Mouse (Mus musculus) embryonic facial prominence, embryonic 14.5 days (tissue): ENCODE data around the gene Tjap1. TPM values are rescaled to one million over a fixed set of nuclear protein-coding genes. Genes with fewer than 3 reads are reported as not detected.

Source experiments
- ATAC-seq: fragments of 200-750 bp; cut with Nextera tagmentation; 2 replicates; pipeline ENCODE4 v1.8.0; 2017; ENCODE audit warnings: low read depth, moderate number of reproducible peaks, moderate TSS enrichment
- DNase-seq: peaks from one replicate; pipeline ENCODE4 v3.0.0-alpha.2; 2015; ENCODE audit warnings: low spot score
- H3K27ac ChIP-seq: fragments of 300-500 bp; sonication (generic); replicated peaks from 2 replicates; pipeline ENCODE4 v1.5.1; 2014; ENCODE audit warnings: low read depth, mild to moderate bottlenecking, low read length, moderate library complexity
- H3K27me3 ChIP-seq: fragments of 300-500 bp; sonication (generic); replicated peaks from 2 replicates; pipeline ENCODE4 v1.6.1; 2014; ENCODE audit warnings: low read length; ENCODE audit not compliant: control insufficient read depth, insufficient read depth
- H3K36me3 ChIP-seq: fragments of 300-500 bp; sonication (generic); 2 replicates; pipeline ENCODE4 v1.6.1; 2014; ENCODE audit warnings: low read length, mixed read lengths; ENCODE audit not compliant: control insufficient read depth, insufficient read depth
- H3K4me1 ChIP-seq: fragments of 300-500 bp; sonication (generic); 2 replicates; pipeline ENCODE4 v1.6.1; 2014; ENCODE audit warnings: antibody characterized with exemption, low read length; ENCODE audit not compliant: control insufficient read depth, insufficient read depth
- H3K4me2 ChIP-seq: fragments of 300-500 bp; sonication (generic); 2 replicates; pipeline ENCODE4 v1.6.1; 2014; ENCODE audit warnings: low read depth, mild to moderate bottlenecking, low read length, moderate library complexity, mixed read lengths
- H3K4me3 ChIP-seq: fragments of 300-500 bp; sonication (generic); 2 replicates; pipeline ENCODE4 v1.5.1; 2014; ENCODE audit warnings: low read depth, mild to moderate bottlenecking, low read length
- H3K9ac ChIP-seq: fragments of 300-500 bp; sonication (generic); 2 replicates; pipeline ENCODE4 v1.6.1; 2014; ENCODE audit warnings: low read depth, mild to moderate bottlenecking, low read length, moderate library complexity, mixed read lengths
- H3K9me3 ChIP-seq: fragments of 300-500 bp; sonication (generic); 2 replicates; pipeline ENCODE4 v1.6.1; 2016; ENCODE audit warnings: low read length; ENCODE audit not compliant: control insufficient read depth
- WGBS: fragments of 180-500 bp; shearing (Covaris S2); extraction: QIAGEN DNeasy Blood & Tissue Kit; methylation state at CpG from one replicate; pipeline ENCODE4 v1.1.7; 2014; 5-methylcytosine and 5-hydroxymethylcytosine counted together
- polyA plus RNA-seq: library from polyadenylated mRNA; unstranded; fragments of >200 nt; fragmentation: Nextera tagmentation; extraction: Ambion mirVana; gene quantifications from 2 replicates; pipeline ENCODE4 v1.2.1, GENCODE M21; 2014

Gene Tjap1
- polyA plus RNA-seq: 54.5 and 57.3 TPM in 2 replicates

DNA sequence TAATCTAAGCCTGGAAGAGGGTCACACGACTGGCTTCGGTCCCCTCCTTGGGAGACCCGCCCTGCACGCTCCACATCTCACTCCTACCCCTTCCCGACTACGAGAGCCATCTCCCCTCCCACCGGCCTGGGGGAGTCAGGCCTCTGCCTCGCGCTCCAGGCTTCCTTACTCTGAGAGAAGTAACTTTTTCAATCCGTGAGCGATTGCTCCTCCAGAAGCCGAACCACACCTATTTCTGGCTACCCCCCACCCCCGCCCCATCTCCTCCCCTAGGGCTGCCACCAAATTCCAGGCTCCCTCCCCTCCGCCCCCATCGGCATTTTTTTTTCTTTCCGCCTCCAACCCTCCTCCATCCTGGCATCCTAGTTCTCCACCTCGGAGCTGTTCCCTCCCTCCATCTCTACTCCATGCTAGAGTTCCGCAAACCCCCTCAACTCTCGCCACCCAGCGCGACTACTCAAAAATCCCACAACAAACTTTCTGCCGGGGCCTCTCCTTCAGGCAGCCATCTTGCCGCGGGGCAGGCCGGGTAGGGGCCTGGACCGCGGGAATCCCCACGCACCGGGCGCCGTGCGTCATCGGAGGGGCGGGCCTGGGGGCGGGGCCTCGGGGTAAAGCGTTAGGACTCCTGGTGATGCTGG is at the start of gene Tjap1:
Tjap1 (minus strand) TSS at position 544 of the 641 bp plus-strand sequence.
- peaks cover 28% of the 10 kb centered on the region for H3K36me3 ChIP-seq
- peak within 1 kb of the TSS; percentile 84 for H3K9ac ChIP-seq
- 2% methylated on average over 32 of the region's 37 CpGs for WGBS
- peak; percentile 95 for ATAC-seq
- peak; percentile 94 for DNase-seq
- no peaks in the 10 kb centered on the region for H3K9me3 ChIP-seq
- H3K27me3 ChIP-seq: no peaks in the 10 kb centered on the region
- H3K4me2 ChIP-seq: peak within 1 kb of the TSS; percentile 87
- H3K4me3 ChIP-seq: peak within 1 kb of the TSS; percentile 67
- peak within 1 kb of the TSS; percentile 97 for H3K27ac ChIP-seq
- peaks cover 34% of the 10 kb centered on the region for H3K4me1 ChIP-seq

DNA sequence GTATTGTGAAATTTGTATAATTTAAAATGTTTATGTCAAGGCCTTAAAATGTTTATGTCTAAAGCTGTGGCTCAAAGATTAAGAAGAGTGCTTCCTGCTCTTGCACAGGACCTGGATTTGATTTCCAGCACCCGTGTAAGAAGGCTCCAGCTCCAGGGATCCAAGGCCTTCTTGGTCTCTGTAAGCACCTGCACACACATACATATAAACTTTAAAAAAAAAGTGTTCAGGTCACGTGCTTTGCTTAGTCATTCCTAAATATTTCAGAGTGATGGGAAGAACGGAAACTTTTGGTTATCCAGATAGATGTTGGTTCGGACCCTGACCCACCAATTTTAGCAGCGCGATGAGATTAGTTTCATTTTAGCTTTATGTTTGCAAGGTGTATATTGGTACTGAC is 45.9 kb upstream of the Tjap1 start:
- ATAC-seq (no peak), DNase-seq (no peak)
- peak overlapping the region; percentile 74 for H3K4me2 ChIP-seq
- no peaks in the 10 kb centered on the region for H3K27me3 ChIP-seq
- H3K36me3 ChIP-seq: peaks cover 4% of the 10 kb centered on the region; the same call in 1 of the 2 replicates
- peak overlapping the region; percentile 61 for H3K4me3 ChIP-seq
- WGBS: 73% methylated on average over 6 of the region's 6 CpGs
- H3K27ac ChIP-seq: peak overlapping the region; percentile 89; the same call in 1 of the 2 replicates
- no peaks in the 10 kb centered on the region for H3K9me3 ChIP-seq
- no peak overlapping the region for H3K9ac ChIP-seq
- peaks cover 7% of the 10 kb centered on the region; the same call in 1 of the 2 replicates for H3K4me1 ChIP-seq

DNA sequence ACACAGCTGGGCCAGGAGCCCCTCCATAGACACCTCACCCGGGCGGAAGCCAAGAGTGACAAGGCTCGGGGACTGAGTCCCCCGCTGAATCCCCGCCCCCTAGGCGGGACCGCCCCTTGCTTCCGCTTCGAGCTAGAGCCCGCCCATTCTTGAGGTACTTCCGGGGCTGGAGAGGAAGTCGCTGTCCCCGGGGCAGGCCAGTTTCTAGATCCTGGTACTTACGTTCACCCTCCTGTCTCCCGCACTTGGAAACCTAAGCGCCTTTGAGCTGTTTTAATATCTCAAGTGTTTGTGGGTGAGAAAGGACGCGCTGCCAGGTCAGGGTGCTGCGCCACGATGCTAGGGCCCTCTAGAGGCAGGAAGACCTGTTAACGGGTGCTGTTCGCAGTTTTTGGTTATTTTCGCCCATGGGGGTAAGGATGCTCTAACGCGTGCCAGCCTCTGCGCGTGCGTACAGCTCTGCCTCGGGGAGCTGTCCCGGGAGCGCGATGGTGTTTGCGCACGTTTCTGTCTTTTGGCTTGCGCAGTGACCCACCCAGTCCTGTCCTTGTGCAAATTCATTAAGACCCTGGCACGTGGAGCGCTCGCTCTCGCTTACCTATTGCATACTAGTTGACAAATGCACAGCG is 45.2 kb upstream of the Tjap1 start, which contains the start of gene Abcc10:
Abcc10 (minus strand) TSS at position 447 of the 629 bp plus-strand sequence.
- peak; percentile 99 for ATAC-seq
- Histone ChIP-seq H3K27ac (peak within 1 kb of the TSS; percentile 89), H3K4me2 (peak within 1 kb of the TSS; percentile 74), H3K9me3 (no peaks in the 10 kb centered on the region), H3K4me1 (peaks cover 7% of the 10 kb centered on the region; the same call in 1 of the 2 replicates), H3K4me3 (peak within 1 kb of the TSS; percentile 61), H3K9ac (peak within 1 kb of the TSS; percentile 80), H3K36me3 (peaks cover 10% of the 10 kb centered on the region; the same call in 1 of the 2 replicates), H3K27me3 (no peaks in the 10 kb centered on the region)
- DNase-seq: peak; percentile 98
- WGBS: under 1% methylated on average over 36 of the region's 40 CpGs

DNA sequence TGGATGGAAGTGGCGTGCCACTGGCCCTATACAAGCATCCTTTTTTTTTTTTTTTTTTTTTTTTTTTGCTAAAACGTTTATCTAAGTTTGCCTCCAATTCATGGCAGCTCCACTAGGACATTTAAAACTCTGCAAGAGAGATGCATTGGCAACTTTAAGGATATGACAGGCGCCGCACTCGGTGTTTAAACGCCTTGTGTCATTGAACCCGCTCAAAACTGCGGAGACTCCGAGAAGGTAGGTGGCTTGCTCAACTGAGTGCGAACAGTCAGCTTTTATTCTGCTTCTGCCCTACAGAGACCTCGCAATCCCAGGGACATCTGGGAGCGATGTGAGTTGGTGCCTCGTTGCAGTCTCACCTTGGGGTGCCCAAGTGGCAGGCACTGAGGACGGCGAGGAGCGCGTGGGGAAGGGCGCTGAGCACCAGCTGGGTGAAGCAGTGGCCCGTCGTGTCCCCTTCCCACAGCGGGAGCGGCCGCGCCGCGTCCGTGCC is 44.6 kb upstream of the Tjap1 start:
- WGBS: 3% methylated on average over 20 of the region's 27 CpGs
- peaks cover 7% of the 10 kb centered on the region; the same call in 1 of the 2 replicates for H3K4me1 ChIP-seq
- H3K4me2 ChIP-seq: peak overlapping the region; percentile 74
- H3K36me3 ChIP-seq: peaks cover 11% of the 10 kb centered on the region; the same call in 1 of the 2 replicates
- peak overlapping the region; percentile 61 for H3K4me3 ChIP-seq
- H3K27me3 ChIP-seq: no peaks in the 10 kb centered on the region
- ATAC-seq: no peak
- H3K9me3 ChIP-seq: no peaks in the 10 kb centered on the region
- peak overlapping the region; percentile 80 for H3K9ac ChIP-seq
- peak overlapping the region; percentile 89 for H3K27ac ChIP-seq
- peak; percentile 22 for DNase-seq

DNA sequence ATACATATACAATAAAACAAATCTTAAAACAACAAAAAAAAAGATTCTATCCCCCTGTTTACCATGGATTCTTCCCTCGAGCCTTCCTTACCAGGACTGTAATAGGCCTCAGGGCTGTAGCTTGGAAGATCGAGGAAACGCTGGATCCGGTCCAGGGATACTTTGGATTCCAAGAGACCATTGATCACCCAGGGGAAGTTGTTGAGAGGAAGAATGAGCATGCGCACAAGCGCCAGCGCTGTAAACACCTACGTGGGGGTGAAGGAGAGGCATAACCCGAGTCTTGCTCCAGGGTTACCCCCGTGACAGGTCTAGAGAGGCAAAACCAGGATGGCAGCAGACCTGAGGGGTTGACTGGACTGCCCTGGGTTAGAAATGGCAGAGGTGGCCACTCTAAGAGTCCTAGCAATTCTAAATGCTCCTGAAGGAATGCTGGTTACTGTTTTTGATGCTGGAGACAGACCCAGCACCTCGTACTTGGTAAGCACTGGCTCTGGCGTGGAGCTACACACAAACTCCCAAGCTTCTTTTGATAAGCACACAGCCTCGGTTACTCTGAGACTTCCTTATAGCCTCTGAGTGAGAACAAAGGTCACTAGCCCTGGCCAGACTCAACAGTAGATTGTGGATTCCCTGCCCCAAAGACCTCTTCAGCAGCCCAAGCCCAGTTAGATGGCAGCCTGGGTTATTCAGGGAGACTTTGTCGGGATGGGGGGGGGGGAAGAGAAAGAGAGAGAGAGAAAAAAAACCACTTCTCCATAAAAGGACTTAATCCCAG is 39.4 kb upstream of the Tjap1 start:
- Histone ChIP-seq H3K9me3 (no peaks in the 10 kb centered on the region), H3K27ac (no peak overlapping the region), H3K4me3 (no peak overlapping the region), H3K36me3 (peaks cover 20% of the 10 kb centered on the region), H3K9ac (no peak overlapping the region), H3K4me1 (0 out of 2 replicates have a peak, but pooled peaks cover 2% of the 10 kb centered on the region), H3K27me3 (no peaks in the 10 kb centered on the region), H3K4me2 (no peak overlapping the region)
- 88% methylated on average over 14 of the region's 14 CpGs for WGBS
- no peak for DNase-seq
- ATAC-seq: no peak

DNA sequence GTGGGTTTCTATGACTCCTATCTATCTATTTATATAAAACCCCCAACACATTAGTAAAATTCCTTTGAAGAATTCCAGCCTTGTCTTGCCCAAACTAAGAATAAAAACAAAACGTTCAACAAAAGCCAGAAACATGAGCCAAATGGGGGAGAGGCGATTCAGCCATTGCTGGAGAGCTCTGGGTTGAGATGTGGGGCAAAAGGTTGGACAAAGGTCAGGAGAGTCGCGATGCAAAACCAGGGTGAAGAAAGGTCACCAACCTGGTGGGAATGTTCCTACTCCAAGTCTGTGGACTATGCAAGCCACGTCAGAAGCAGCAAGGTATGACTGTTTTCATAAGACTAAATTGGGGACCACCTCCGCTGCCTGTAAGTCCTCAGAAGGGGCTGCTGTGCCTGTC is 37.7 kb upstream of the Tjap1 start:
- Histone ChIP-seq H3K9ac (no peak overlapping the region), H3K9me3 (no peaks in the 10 kb centered on the region), H3K36me3 (peaks cover 20% of the 10 kb centered on the region), H3K4me2 (no peak overlapping the region), H3K27ac (no peak overlapping the region), H3K27me3 (no peaks in the 10 kb centered on the region), H3K4me3 (no peak overlapping the region), H3K4me1 (no peaks in the 10 kb centered on the region)
- ATAC-seq: no peak
- 59% methylated on average over 6 of the region's 6 CpGs for WGBS
- DNase-seq: no peak

DNA sequence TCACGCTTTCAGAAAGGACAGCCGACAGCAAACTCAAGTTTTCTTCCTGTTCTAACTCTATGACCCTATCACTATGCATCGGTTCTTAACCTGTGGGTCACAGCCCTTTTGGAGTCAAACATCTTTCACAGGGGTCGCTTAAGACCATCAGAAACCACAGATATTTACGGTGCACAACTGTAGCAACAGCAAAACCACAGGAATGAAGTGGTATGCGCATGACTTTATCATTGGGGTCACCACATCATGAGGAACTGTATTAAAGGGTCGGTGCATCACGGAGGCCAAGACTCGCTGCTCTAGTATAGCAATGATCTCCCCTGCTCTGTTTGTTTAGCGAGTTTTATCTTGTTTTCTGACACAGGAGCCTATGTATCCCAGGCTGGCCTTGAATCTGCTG is 33.0 kb upstream of the Tjap1 start:
- no peak for ATAC-seq
- Histone ChIP-seq H3K4me3 (no peak overlapping the region), H3K9me3 (no peaks in the 10 kb centered on the region), H3K27ac (no peak overlapping the region), H3K36me3 (peaks cover 4% of the 10 kb centered on the region; the same call in 1 of the 2 replicates), H3K9ac (no peak overlapping the region), H3K4me1 (no peaks in the 10 kb centered on the region), H3K27me3 (no peaks in the 10 kb centered on the region), H3K4me2 (no peak overlapping the region)
- DNase-seq: no peak
- WGBS: 80% methylated on average over 10 of the region's 10 CpGs

DNA sequence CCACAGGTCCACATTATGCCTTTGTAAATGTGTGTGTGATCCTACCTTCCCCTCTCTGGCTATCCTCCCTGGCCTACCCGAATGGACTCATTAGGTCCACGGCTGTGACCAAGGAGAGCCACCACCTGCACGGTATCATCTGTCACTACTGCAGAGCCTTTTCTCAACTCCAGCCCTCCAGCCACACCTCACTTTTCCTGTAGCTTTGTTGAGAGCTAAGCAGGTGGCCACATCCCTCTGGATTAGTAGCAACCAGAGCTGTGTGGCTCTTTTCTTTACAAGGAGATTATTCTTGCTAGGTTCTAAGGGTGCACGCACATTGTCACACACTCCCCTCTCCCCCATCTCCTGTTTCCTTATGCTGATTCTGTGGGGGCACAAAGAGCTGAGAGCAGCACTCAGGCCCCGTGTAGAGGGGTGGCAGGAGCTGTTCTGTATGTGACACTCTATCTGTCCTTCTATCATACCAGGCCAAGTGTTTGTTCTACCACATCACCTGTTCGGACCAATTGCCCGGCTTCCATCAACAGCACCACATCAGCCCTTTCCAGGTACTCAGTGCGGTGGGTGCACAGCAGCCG is 30.4 kb upstream of the Tjap1 start:
- no peaks in the 10 kb centered on the region for H3K9me3 ChIP-seq
- ATAC-seq (peak; percentile 93), DNase-seq (peak; percentile 28)
- WGBS: 83% methylated on average over 9 of the region's 9 CpGs
- H3K4me2 ChIP-seq: no peak overlapping the region
- no peak overlapping the region for H3K27ac ChIP-seq
- H3K36me3 ChIP-seq: peaks cover 4% of the 10 kb centered on the region; the same call in 1 of the 2 replicates
- no peak overlapping the region for H3K4me3 ChIP-seq
- H3K4me1 ChIP-seq: no peaks in the 10 kb centered on the region
- no peak overlapping the region for H3K9ac ChIP-seq
- H3K27me3 ChIP-seq: no peaks in the 10 kb centered on the region
